Mouse (Mus musculus) megakaryocyte, embryonic 14.5 days (primary cell): ENCODE measurements around the gene Tex12.

Experiments used
- FLI1 ChIP-seq: IDR thresholded peaks from 2 replicates; pipeline ENCODE4 v1.6.1; 2012; ENCODE audit warnings: low read length, inconsistent platforms, mixed read lengths
- GATA1 ChIP-seq: IDR thresholded peaks from 3 replicates; pipeline ENCODE4 v1.6.1; 2012; ENCODE audit warnings: mixed read lengths, low read length, inconsistent platforms, borderline replicate concordance

- TF ChIP-seq GATA1 (no peak), FLI1 (no peak)
Observed at GRCm38 (mm10) chr9:50524936-50525335, 36.2 kb downstream of the Tex12 start.
